Mouse (Mus musculus): ENCODE results near the gene Tmem41b. TPM values are rescaled to one million over a fixed set of nuclear protein-coding genes. Genes with fewer than 3 reads are reported as not detected.

Tmem41b gene
- polyA plus RNA-seq, 1 experiment, result 39.6 TPM

Other genes with a start within 250 kb of the Tmem41b start
- gene Tmem9b, start 234.1 kb downstream of the Tmem41b start, polyA plus RNA-seq (2012; ENCODE audit: insufficient read depth, insufficient read length, missing spikeins), result 47.8 and 65.8 TPM in 2 replicates
- not detected in 2 replicates for gene Nrip3, start 204.9 kb downstream of the Tmem41b start, polyA plus RNA-seq (2012; ENCODE audit: insufficient read depth, insufficient read length, missing spikeins)
- gene Scube2, start 121.2 kb downstream of the Tmem41b start, polyA plus RNA-seq (2012; ENCODE audit: insufficient read depth, insufficient read length, missing spikeins), result not detected in 2 replicates
- 94.7 and 95.4 TPM in 2 replicates for gene Dennd5a, start 26.5 kb downstream of the Tmem41b start, polyA plus RNA-seq (2012; ENCODE audit: insufficient read depth, insufficient read length, missing spikeins)
- gene Ipo7, start 31.3 kb upstream of the Tmem41b start, polyA plus RNA-seq (2012; ENCODE audit: insufficient read depth, insufficient read length, missing spikeins), result 51.7 and 64.6 TPM in 2 replicates
- 4.5 and 7.8 TPM in 2 replicates for gene Zfp143, start 74.3 kb upstream of the Tmem41b start, polyA plus RNA-seq (2012; ENCODE audit: insufficient read depth, insufficient read length, missing spikeins)
- gene Wee1, start 135.1 kb upstream of the Tmem41b start, polyA plus RNA-seq (2012; ENCODE audit: insufficient read depth, insufficient read length, missing spikeins), result 3.9 and 4.2 TPM in 2 replicates
- gene Swap70, start 234.8 kb upstream of the Tmem41b start, polyA plus RNA-seq (2012; ENCODE audit: insufficient read depth, insufficient read length, missing spikeins), result 4.9 and 5.1 TPM in 2 replicates